Mouse (Mus musculus): Measurements from ENCODE around the gene Lmo1. TPM values are rescaled to one million over a fixed set of nuclear protein-coding genes. Genes with fewer than 3 reads are reported as not detected.
"Not testable (repeated sequence)": the region's sequence is repeated elsewhere in the genome, so short reads cannot be mapped to it uniquely, and the experiment has no call there.

Gene Lmo1
- total RNA-seq, 1 experiment from 2014 or later = not detected

- no peak for ATAC-seq (ENCODE audit: extremely low read depth, insufficient number of reproducible peaks, low FRiP score, poor library complexity, severe bottlenecking)
Measured at GRCm38 (mm10) chr7:109129946-109130686, 44.9 kb downstream of the Lmo1 start.

GRCm38 (mm10) chr7:109129442-109129841 is 45.6 kb downstream of the Lmo1 start:
- ATAC-seq (ENCODE audit: extremely low read depth, insufficient number of reproducible peaks, low FRiP score, poor library complexity, severe bottlenecking) = no peak

DNA sequence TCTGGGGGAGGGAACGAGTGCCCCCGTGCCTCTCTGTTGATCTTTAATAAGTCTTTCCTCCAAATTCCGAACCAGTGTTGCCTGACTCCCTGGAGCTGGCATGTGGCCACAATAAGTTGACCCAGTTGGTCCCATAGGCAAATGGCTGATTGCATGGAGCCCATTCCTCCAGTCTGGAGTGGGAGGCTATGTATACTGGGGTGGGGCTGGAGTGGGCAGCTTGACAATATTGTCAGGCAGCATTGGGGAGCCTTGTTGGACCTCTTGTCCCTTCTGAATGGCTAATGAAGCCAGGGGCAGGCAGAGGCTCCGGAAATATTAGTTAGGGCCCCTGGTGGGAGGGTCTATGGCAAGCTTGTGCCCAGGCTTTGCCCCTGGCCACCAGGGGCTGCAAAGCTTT is 59.1 kb downstream of the Lmo1 start:
- no peak for ATAC-seq (ENCODE audit: extremely low read depth, insufficient number of reproducible peaks, low FRiP score, poor library complexity, severe bottlenecking)

DNA sequence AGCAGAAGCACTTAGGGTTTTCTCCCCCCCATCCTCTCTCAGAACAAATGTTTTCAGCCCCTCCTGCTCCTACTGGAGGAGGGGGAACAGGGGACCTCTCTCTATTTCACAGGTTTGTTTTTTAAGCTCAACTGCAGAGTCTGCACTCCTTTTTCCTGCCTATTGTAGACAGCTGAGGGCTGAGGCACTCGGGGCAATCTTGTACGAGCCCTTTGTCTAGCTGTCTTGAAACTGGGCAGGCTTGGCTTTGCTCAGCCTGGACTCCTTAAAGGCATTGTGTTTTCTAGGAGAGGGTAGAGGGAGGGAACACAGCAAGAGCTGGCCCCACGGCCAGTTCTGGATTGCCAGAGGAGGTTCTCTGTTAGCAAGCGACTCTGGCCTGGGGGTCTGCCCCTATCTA is 59.5 kb downstream of the Lmo1 start:
- ATAC-seq (ENCODE audit: extremely low read depth, insufficient number of reproducible peaks, low FRiP score, poor library complexity, severe bottlenecking) = peak; percentile 33; the same call in 1 of the 2 replicates

GRCm38 (mm10) chr7:109114950-109115349 is 60.1 kb downstream of the Lmo1 start:
- no peak for ATAC-seq (ENCODE audit: extremely low read depth, insufficient number of reproducible peaks, low FRiP score, poor library complexity, severe bottlenecking)

DNA sequence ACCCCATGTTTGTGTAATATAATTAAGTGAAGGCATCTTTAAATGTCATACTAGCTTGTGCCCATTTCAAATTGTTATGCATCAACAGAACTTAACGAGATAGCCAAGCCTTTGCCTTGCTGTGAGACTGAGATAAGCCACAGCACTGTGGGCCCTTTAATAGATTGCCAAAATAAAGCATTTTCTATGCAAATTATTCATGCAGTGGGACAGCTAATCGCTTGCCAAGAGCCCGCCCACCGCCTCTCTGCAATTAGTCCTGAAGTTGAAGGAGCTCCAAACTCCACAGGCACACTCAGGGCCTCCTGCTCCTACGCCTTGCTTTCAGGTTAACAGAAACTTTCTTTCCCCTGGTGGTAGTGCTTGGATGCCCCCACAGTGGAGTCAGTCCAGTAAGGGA is 64.0 kb downstream of the Lmo1 start:
- no peak for ATAC-seq (ENCODE audit: extremely low read depth, insufficient number of reproducible peaks, low FRiP score, poor library complexity, severe bottlenecking)

DNA sequence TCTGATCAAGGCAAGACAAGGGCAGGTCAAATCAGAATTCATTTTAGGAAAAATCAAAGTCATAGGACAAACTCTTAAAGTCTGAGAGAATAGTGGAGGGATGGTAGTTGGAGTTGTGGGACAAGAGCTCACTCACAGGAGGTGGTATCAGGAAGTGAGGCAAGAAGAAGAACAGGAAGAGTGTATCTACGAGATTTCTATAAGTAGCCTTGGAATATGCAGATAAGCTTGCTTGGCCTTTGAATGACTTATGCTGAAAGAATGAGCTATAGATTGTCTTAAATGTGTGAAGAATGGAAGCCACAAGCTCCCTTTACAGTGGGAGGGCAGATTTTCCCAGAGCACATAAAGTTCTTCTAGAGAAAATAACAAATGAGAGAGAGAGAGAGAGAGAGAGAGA is 70.1 kb downstream of the Lmo1 start:
- no peak for ATAC-seq (ENCODE audit: extremely low read depth, insufficient number of reproducible peaks, low FRiP score, poor library complexity, severe bottlenecking)

GRCm38 (mm10) chr7:109101167-109101566 is 73.8 kb downstream of the Lmo1 start:
- ATAC-seq (ENCODE audit: extremely low read depth, insufficient number of reproducible peaks, low FRiP score, poor library complexity, severe bottlenecking) = no peak

DNA sequence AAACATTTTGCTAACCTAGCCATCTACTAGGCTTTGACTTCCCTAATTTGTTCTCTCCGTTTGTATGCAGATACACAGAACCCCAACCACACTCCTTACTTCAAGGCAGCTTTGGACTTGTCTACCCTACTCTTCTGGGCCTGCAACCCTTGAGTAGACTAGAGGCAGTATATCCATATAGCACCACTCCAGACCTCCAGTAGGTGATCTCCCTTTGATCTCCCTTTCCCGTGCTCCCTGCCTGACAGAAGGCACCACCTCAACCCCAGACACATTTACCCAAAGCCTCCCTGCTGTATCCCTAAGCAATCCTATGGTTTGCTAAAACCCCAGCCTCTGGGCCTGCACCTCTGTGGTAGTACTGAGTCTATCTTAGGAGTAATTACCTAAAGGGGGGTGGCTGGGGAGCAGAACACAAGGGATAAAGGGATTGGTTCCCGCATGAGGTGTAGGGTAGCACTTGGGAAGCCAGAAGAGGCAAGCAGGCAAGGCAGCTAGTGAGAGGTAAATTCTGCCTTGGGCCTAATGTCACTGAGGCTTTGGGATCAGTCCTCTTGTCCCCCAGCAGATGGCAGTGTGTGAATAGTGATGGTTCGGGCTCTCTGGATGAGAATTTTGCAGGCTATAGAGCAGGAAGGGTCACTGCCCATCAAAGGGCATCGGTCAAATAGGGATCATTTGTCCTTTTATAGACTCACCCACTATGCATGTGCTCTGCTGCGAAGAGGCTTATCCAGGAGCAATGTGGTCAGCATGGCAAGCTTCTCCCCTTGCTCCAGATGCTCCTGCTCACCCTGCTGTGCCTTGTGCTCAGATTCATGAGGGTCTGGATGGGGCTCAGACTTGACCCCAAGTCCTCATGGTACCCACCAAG is 76.6 kb downstream of the Lmo1 start:
- ATAC-seq (ENCODE audit: extremely low read depth, insufficient number of reproducible peaks, low FRiP score, poor library complexity, severe bottlenecking) = no peak

DNA sequence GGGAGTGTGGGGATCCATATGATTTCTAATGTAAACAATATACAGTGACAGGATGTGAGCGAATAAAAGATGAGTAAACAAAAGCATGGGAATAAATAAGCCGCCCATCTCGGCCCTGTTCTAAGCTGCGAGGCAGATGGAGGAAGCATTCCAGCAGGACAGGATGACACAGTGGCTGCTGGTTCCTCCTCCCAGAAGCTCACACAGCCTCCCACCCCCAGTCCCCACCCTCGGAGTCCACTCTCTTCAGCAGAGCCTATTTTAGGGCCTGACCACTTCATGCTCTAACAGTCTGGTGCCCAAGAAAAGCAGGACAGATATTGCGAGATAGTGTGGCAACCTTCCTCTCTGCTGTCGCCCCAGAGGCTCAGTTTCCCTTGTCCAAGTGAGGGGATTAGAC is 77.8 kb downstream of the Lmo1 start:
- ATAC-seq (ENCODE audit: extremely low read depth, insufficient number of reproducible peaks, low FRiP score, poor library complexity, severe bottlenecking) = no peak

- ATAC-seq (ENCODE audit: extremely low read depth, insufficient number of reproducible peaks, low FRiP score, poor library complexity, severe bottlenecking) = no peak
Measured at GRCm38 (mm10) chr7:109096618-109097017, 78.4 kb downstream of the Lmo1 start.

DNA sequence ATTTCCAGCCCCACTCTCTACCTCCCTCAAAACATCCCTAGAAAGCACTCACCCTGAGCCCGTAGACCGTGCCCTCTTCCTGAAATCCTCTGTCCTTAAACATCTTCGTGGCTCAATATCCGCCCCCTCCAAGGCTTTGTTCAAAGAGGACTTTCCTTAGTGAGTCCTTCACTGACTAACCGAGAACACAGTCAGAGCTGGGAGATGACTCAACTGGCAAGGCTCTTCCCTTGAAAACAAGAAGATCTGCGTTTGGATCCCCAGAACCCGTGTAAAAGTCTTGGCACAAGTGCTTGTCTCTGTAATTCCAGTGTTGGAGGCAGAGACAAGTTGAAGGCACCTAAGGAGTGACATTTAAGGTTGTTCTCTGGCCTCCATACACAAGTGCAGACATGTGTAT is 80.7 kb downstream of the Lmo1 start:
- no peak for ATAC-seq (ENCODE audit: extremely low read depth, insufficient number of reproducible peaks, low FRiP score, poor library complexity, severe bottlenecking)

GRCm38 (mm10) chr7:109091316-109091715 is 83.7 kb downstream of the Lmo1 start:
- not testable (repeated sequence) for ATAC-seq (ENCODE audit: extremely low read depth, insufficient number of reproducible peaks, low FRiP score, poor library complexity, severe bottlenecking)

Other genes starting within 250 kb of the Lmo1 start
- 1.4 and 2.2 TPM in 2 replicates for gene Nlrp10, start 245.0 kb downstream of the Lmo1 start, total RNA-seq (2017)
- gene Eif3f, start 240.8 kb downstream of the Lmo1 start, total RNA-seq (2017) = 72.0 and 82.4 TPM in 2 replicates
- gene Tub, start 224.9 kb downstream of the Lmo1 start, total RNA-seq (2017) = 0.70 and 1.8 TPM in 2 replicates
- gene Ric3, start 91.9 kb downstream of the Lmo1 start, total RNA-seq (2017) = 0.35 TPM in 1 of 2 replicates, not detected in the other

Measured in neutrophil, adult 5-6 weeks (primary cell).